Mouse (Mus musculus) erythroblast, adult 5-6 weeks (primary cell): ENCODE data around the gene Tbc1d10a. TPM values are rescaled to one million over a fixed set of nuclear protein-coding genes. Genes with fewer than 3 reads are reported as not detected.
"Not testable (repeated sequence)": the region's sequence is repeated elsewhere in the genome, so short reads cannot be mapped to it uniquely, and the experiment has no call there.

Source experiments
- ATAC-seq: replicated peaks from 2 replicates; pipeline ENCODE4 v1.8.0; 2016; ENCODE audit warnings: moderate number of reproducible peaks, mild to moderate bottlenecking, moderate TSS enrichment, inconsistent platforms; ENCODE audit not compliant: poor library complexity, low FRiP score, severe bottlenecking
- total RNA-seq, 2 experiments: library from RNA; stranded (forward) in 1 of 2; stranded (reverse) in 1 of 2; fragments of 150-400 nt in 1 of 2; fragments of 200-764, 138-1000 nt in 1 of 2; gene quantifications; 2 replicates each; pipeline versions ENCODE4 v1.2.3 to v1.2.4; 2015 to 2017; ENCODE audit warnings: low replicate concordance in 2 of 2

The Tbc1d10a gene
- total RNA-seq, 2 experiments from 2014 or later: 1.4 to 3.5 TPM

- no peak for ATAC-seq
Measured at GRCm38 (mm10) chr11:4177716-4178115, 8.9 kb upstream of the Tbc1d10a start.

- no peak for ATAC-seq
Measured at GRCm38 (mm10) chr11:4182061-4182460, 4.5 kb upstream of the Tbc1d10a start.

GRCm38 (mm10) chr11:4183511-4183910 is 3.1 kb upstream of the Tbc1d10a start:
- no peak for ATAC-seq

- no peak for ATAC-seq
Measured at GRCm38 (mm10) chr11:4184251-4184952, 2.2 kb upstream of the Tbc1d10a start.

DNA sequence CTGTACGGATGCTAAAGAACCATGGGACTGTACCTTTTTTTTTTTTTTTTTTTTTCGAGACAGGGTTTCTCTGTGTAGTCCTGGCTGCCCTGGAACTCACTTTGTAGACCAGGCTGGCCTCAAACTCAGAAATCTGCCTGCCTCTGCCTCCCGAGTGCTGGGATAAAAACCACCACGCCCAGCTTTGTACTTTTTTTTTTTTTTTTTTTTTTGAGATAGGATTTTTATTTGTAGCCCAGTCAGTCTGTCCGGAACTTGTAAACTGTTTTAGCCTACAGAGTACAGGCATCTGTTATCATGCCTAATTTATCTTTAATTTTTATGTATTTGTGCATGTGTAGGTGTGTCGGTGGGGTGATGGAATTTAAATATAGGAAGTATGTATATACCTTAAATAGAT is 1.1 kb upstream of the Tbc1d10a start:
- ATAC-seq: not testable (repeated sequence)

GRCm38 (mm10) chr11:4187318-4187700 is 720 bp downstream of the Tbc1d10a start:
- ATAC-seq: no peak

DNA sequence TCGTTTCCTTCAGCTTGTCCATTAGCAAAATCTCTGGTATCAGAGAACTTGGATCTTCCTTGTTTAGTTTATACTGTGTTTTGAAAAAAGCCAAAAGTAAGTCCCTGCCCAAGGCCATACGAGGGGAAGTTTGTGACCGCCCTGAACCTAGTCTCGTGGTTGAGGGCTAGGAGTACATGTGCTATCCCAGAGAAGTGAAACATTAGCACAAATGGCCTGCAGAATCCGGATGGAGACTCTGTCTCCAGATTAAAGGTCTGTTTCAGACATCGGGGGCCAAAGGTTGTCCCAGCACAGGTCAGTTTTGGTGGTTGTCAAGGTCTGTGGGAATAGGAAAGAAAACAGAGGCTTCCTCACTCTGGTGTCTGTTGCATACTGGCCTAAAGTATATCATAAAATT is 2.6 kb downstream of the Tbc1d10a start:
- no peak for ATAC-seq

GRCm38 (mm10) chr11:4190677-4191076 is 4.1 kb downstream of the Tbc1d10a start:
- ATAC-seq: no peak

DNA sequence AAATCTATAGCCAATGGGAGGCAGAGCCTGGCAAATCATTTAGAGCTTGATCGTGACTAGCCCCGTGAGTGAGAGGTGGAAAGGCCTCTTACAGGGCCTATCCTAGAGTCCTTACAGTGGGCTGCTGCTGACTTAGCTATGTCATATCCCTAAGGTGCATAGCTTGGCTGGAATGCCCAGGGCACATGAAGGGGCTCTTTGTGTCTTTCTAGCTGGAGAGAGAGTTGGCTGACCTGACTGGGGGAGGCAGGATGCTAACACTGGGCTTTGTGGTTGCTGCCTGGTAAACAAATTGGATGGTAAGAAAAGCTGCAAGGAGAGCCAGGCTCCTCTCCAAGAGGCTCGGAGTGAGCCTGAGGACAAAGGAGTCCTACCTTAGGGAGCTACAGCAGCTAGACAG is 6.2 kb downstream of the Tbc1d10a start:
- no peak for ATAC-seq

DNA sequence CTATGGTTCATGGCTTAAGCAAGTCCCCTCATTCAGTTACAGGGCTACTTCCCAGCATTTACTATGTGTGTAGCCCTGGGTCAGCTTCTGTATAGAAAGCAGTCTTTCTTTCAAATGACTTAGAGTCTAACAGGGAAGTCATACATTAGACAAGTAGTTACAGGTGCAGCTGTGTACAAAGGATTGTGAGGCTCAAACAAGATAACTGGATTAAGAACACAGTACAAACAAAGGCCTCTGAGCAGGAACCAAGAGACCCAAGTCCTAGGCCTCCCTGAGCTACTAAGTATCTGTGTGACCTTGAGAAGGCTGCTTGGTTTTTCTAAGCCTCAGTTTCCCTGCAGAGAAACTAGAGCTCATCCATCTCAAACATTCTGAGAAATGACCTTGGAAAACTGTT is 6.8 kb downstream of the Tbc1d10a start:
- ATAC-seq: no peak

DNA sequence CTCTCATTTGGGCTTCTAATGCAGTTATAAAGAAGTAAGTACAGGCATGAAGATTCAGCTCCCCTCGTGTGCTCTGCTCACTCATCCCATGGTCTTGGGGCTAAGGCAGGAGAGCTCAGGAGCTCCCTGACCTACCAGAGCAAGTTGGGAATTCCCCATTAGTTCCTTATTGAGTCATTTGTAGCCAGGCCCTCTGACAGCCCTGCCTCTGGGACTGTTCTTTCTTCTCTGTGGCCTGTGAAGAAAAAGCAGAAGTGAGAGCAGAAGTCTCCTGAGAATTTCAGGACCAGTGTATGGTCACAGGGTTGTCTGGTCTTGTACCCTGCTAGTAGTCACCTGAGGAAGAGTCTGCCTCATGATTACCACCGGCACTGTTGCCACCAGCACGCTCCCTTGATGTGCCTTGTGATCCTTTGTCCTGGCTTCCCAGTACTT is 9.0 kb downstream of the Tbc1d10a start:
- no peak for ATAC-seq

GRCm38 (mm10) chr11:4196636-4197035 is 10.0 kb downstream of the Tbc1d10a start:
- ATAC-seq: no peak

DNA sequence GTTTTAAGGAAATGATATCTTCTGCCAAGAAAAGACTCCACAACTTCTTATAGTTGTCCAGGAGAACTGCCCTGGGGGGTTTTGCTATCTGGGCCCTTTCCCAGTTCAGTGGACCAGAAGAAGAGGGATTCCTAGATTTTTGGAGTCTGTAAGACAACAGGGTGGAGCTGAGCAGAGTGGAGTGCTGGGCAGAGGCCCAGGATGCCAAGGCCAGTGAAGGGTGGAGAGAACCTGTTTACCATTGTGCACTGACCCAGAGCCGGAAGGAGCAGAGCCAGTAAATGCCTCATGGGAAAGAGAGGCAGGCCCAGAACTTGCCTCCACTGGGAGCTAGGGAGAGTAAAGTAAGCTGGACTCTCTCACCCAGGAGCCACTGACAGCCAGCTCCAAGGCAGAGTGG is 11.1 kb downstream of the Tbc1d10a start:
- no peak for ATAC-seq

- no peak for ATAC-seq
Measured at GRCm38 (mm10) chr11:4201981-4202700, 15.6 kb downstream of the Tbc1d10a start.

DNA sequence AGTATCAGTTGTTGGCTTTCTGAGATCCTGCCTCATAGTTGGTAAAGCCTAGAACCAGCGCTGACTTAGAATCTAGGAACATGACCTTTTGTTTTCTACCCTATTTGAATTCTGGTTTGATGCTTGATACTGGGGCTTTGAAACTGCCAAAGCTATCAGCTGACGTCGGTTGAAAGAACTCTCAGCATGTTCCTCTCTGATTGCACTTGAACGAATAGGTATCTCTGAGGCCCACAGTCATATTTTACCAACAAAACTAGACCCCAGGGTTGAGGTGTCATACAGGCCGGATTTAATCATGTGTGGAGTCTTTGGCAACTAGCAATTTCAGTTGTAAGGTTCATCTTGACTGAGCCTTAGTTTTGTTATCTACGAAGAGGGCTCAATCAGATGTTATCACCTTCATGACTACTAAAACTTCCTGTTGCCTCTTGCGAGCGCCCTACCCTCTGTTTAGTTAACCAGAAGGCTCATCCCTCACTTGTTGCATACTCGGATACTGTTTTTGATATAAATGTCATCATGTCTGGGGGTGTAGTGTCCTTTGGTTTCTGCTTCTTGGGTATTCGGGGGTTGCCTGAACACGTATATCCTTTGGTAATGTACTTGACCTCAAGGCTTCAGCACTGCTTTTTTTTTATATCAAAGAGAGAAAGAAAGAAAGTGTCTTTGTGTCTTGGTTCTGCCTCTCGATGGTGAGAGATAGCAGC is 16.6 kb downstream of the Tbc1d10a start:
- no peak for ATAC-seq

DNA sequence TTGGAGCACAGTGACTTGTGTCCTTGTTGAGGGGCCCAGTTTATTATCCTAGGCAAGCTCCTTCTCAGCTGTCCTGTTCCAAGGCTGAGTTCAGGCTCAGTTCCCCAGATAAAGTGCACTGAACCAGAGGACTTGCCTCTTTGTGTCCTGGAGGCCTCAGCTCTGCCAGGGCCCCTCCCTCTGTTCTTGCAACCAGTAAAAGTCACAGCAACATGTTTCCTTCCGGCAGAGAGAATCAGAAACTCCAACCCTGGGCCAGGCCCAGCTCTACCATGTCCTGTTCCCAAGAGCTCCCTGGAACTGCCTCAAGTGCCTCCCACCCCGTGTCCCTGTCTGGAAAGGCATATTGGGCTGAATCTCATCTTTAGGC is 17.1 kb downstream of the Tbc1d10a start:
- ATAC-seq: no peak

DNA sequence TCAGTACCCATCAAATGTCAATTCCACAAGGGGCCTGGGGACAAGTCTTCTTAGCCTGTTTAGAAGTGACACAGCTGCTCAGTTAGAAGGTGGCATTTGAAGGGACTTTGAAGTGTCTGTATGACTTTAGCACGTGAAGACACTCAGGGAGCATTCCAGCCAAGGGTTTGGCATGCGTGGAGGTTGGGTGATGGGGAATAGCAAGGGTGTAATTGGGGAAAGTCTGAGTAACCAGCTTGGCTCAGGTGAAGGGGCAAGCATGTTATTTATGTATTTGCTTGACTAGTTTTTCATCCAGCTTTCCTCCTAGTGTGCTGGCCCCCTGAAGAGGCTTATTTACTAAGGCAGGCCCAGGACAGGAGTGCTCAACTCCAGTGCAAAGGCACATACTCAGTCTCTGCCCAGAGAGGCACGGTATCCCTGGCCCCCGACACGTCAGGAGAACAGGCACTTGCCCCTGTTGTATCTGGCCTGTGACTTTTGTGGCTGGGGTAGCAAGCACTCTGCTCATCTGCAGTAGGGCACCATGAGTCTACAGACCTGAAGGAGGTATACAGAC is 18.6 kb downstream of the Tbc1d10a start:
- ATAC-seq: no peak

GRCm38 (mm10) chr11:4205951-4206350 is 19.4 kb downstream of the Tbc1d10a start:
- no peak for ATAC-seq

DNA sequence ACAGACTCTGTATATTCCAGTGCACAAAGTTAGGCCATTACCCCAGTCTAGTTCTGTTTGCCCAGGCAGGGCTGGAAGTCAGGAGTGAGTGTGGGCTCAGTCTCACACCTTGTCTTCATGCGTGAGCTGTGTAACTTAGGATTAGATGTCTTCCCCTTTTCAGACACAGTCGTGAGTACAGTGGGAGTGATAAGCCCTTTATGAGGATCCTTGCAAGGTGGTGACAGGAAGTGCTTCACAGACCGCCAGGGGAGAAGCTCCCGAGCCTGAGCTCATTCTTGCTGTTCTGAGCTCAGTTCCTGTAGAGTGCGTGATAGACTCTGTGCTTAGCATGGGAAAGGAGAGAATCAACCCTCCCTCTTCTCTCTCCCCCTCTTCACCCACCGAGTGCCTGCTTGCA is 20.0 kb downstream of the Tbc1d10a start:
- no peak for ATAC-seq

GRCm38 (mm10) chr11:4207655-4208054 is 21.1 kb downstream of the Tbc1d10a start:
- no peak for ATAC-seq

- ATAC-seq: no peak
Measured at GRCm38 (mm10) chr11:4209556-4209955, 23.0 kb downstream of the Tbc1d10a start.
